Mouse (Mus musculus): Measurements from ENCODE around the gene Oxct1. TPM values are rescaled to one million over a fixed set of nuclear protein-coding genes. Genes with fewer than 3 reads are reported as not detected.
A peak's percentile ranks its signal among the peaks of the same experiment; 100 is the strongest.

Gene Oxct1
- polyA plus RNA-seq, 1 experiment from 2014 or later = 190 TPM

DNA sequence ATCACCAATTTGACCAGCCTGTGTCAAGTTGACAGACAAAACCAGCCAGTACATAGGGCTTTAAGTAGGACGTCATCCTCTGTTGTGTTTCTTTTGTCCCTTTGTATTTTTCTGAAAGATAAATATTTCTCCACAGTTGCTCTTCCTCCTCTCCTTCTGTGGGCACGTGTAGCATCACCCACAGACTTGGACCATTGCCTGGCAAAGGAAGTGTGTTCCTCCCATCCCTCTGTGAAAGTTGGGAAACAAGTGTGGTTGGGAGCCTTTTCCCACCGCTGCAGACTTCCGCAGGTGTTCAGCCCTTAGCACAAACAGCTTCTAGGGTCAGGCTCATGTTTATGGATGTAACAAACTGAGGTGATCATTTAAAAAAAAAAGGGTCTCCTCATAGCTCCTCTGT lies 61.3 kb downstream of the Oxct1 start:
- WGBS = 85% methylated on average over 4 of the region's 4 CpGs
- H3K9me3 ChIP-seq (ENCODE audit: control insufficient read depth, low read length) = no peaks in the 10 kb centered on the region
- ATAC-seq (ENCODE audit: low FRiP score) = no peak

DNA sequence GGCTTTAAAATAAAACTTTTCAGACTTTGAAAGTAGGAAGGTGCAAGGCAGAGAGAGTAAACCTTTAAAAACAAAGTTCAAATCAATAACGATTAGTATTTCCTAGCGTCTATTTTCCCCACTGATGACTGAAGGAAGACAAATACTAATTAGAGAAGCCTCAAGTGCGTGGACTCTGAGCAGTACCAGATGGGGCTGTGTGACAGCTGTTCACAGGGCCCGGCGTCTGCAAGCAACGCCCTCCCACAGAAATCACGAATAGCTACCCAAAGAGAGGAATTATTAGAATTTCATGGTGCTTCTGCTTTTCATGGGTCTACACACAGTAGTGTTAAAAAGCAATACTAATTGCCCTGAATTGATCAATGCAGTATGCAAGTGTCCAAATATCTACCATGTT lies 61.7 kb downstream of the Oxct1 start:
- no peak overlapping the region for H3K4me2 ChIP-seq
- no peaks in the 10 kb centered on the region for H3K9me3 ChIP-seq (ENCODE audit: control insufficient read depth, low read length)
- no peak overlapping the region for H3K9ac ChIP-seq (ENCODE audit: low read length)
- H3K4me3 ChIP-seq (ENCODE audit: low read depth, low read length) = no peak overlapping the region
- H3K36me3 ChIP-seq (ENCODE audit: control insufficient read depth, insufficient read depth, low read length) = no peaks in the 10 kb centered on the region
- H3K4me1 ChIP-seq (ENCODE audit: control insufficient read depth, insufficient read depth, low read length) = no peaks in the 10 kb centered on the region
- ATAC-seq (ENCODE audit: low FRiP score) = 0 out of 2 replicates have a peak, but pooled peaks have one; percentile 58
- 72% methylated on average over 7 of the region's 7 CpGs for WGBS
- no peaks in the 10 kb centered on the region for H3K27me3 ChIP-seq (ENCODE audit: control insufficient read depth, insufficient read depth, low read length)
- no peak for DNase-seq (ENCODE audit: low spot score, missing footprints)
- H3K27ac ChIP-seq (ENCODE audit: low read depth, low read length) = no peak overlapping the region

More for the DNA sequence above, 61.3 kb downstream of the Oxct1 start:
- H3K4me3 ChIP-seq (ENCODE audit: low read depth, low read length) = no peak overlapping the region
- no peak overlapping the region for H3K9ac ChIP-seq (ENCODE audit: low read length)
- H3K4me2 ChIP-seq = no peak overlapping the region
- H3K27me3 ChIP-seq (ENCODE audit: control insufficient read depth, insufficient read depth, low read length) = no peaks in the 10 kb centered on the region
- no peak overlapping the region for H3K27ac ChIP-seq (ENCODE audit: low read depth, low read length)
- DNase-seq (ENCODE audit: low spot score, missing footprints) = no peak
- no peaks in the 10 kb centered on the region for H3K4me1 ChIP-seq (ENCODE audit: control insufficient read depth, insufficient read depth, low read length)
- no peaks in the 10 kb centered on the region for H3K36me3 ChIP-seq (ENCODE audit: control insufficient read depth, insufficient read depth, low read length)

DNA sequence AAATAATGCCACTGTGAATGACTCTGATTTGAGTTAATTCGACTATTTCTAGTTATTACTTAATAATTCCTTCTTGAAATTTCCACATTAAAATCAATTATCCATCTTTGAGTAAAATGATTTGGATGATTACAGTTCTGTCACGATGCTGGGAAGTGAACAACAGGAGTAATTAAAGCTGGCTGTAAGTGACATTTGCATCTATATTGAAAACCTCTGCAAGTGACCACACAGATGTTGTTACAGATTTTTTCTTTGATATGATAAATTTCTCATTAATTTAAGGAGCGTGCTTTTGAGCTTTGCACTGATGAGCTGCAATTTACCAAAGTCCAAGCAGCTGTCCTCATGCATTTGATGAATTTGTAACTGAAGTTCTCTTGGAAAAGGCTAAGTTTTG lies 64.4 kb downstream of the Oxct1 start:
- H3K27me3 ChIP-seq (ENCODE audit: control insufficient read depth, insufficient read depth, low read length) = no peaks in the 10 kb centered on the region
- no peaks in the 10 kb centered on the region for H3K36me3 ChIP-seq (ENCODE audit: control insufficient read depth, insufficient read depth, low read length)
- WGBS = 78% methylated on average over 3 of the region's 3 CpGs
- no peak overlapping the region for H3K9ac ChIP-seq (ENCODE audit: low read length)
- no peak overlapping the region for H3K27ac ChIP-seq (ENCODE audit: low read depth, low read length)
- H3K4me2 ChIP-seq = no peak overlapping the region
- no peak for ATAC-seq (ENCODE audit: low FRiP score)
- H3K9me3 ChIP-seq (ENCODE audit: control insufficient read depth, low read length) = no peaks in the 10 kb centered on the region
- H3K4me1 ChIP-seq (ENCODE audit: control insufficient read depth, insufficient read depth, low read length) = no peaks in the 10 kb centered on the region
- DNase-seq (ENCODE audit: low spot score, missing footprints) = no peak
- no peak overlapping the region for H3K4me3 ChIP-seq (ENCODE audit: low read depth, low read length)

DNA sequence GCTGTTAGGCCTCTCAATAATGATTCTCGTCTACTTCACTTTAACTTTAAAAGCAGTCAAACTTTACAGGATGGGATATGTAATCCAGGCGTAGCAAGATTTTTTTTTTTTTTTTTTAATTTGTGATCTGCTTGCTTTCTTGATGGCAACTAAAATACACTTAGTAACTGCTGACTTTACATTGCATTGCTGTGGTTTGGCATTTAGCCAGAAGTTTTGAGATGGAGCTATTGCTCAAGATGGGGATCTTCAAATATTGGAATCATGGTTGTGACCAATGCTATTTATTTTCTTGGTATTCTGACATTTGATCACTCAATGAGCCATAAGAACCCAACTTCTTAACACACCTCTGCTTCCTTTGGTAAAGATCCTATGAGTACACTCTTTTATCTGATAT lies 66.4 kb downstream of the Oxct1 start:
- DNase-seq (ENCODE audit: low spot score, missing footprints) (no peak), ATAC-seq (ENCODE audit: low FRiP score) (no peak)
- WGBS = 93% methylated on average over 2 of the region's 2 CpGs

DNA sequence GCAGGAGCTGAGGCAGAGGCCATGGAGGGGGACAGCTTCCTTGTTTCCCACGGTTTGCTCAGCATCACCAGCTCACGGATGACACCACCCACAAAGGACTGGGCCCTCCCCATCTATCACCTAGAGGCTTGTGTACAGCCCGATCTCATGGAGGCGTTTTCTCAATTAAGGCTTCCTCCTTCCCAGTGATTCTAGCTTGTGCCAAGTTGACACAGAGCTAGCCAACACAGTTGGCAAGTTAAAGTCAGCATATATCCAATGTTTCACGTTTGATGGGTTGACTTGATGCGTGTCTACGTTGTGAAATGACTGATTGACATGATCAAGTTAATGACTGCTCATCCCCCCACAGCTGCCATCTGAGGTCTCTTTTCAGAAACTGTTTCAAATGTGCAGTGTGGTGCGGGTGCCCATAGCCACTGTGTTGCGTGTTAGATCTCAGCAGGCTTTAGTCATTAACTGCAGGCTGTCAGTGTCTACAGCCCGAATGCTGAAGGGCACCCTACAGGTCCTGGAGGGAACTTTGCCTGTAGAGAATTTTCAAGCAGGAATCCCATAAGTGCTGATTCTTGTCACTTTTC lies 74.2 kb downstream of the Oxct1 start:
- Histone ChIP-seq H3K4me3 (ENCODE audit: low read depth, low read length) (no peak overlapping the region), H3K36me3 (ENCODE audit: control insufficient read depth, insufficient read depth, low read length) (peaks cover 4% of the 10 kb centered on the region; the same call in 1 of the 2 replicates), H3K9me3 (ENCODE audit: control insufficient read depth, low read length) (no peaks in the 10 kb centered on the region), H3K9ac (ENCODE audit: low read length) (no peak overlapping the region), H3K4me1 (ENCODE audit: control insufficient read depth, insufficient read depth, low read length) (no peaks in the 10 kb centered on the region), H3K27ac (ENCODE audit: low read depth, low read length) (no peak overlapping the region), H3K27me3 (ENCODE audit: control insufficient read depth, insufficient read depth, low read length) (no peaks in the 10 kb centered on the region), H3K4me2 (no peak overlapping the region)
- DNase-seq (ENCODE audit: low spot score, missing footprints) = no peak
- ATAC-seq (ENCODE audit: low FRiP score) = no peak
- 91% methylated on average over 10 of the region's 10 CpGs for WGBS

More for the DNA sequence above, 66.4 kb downstream of the Oxct1 start:
- H3K4me1 ChIP-seq (ENCODE audit: control insufficient read depth, insufficient read depth, low read length) = no peaks in the 10 kb centered on the region
- H3K27me3 ChIP-seq (ENCODE audit: control insufficient read depth, insufficient read depth, low read length) = no peaks in the 10 kb centered on the region
- no peak overlapping the region for H3K4me3 ChIP-seq (ENCODE audit: low read depth, low read length)
- no peak overlapping the region for H3K9ac ChIP-seq (ENCODE audit: low read length)
- no peak overlapping the region for H3K27ac ChIP-seq (ENCODE audit: low read depth, low read length)
- H3K36me3 ChIP-seq (ENCODE audit: control insufficient read depth, insufficient read depth, low read length) = no peaks in the 10 kb centered on the region
- no peaks in the 10 kb centered on the region for H3K9me3 ChIP-seq (ENCODE audit: control insufficient read depth, low read length)
- no peak overlapping the region for H3K4me2 ChIP-seq

DNA sequence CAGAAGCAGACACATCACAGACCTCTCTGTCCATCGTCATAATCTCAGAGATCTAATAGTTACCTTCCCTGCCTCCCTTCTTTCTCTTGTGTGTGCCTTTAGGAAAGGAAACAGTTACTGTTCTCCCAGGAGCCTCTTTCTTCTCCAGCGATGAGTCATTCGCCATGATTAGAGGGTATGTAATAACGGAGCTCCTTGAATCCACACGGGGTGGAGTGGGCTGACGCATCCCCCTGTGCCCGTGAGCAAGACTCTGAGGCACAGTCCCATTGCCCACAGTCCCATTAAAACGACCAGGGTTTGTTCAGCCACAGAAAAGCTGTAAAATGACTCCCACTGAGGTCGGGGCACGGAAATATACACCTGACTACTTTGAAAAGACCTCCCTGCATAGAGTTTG lies 74.8 kb downstream of the Oxct1 start:
- H3K36me3 ChIP-seq (ENCODE audit: control insufficient read depth, insufficient read depth, low read length) = peaks cover 4% of the 10 kb centered on the region; the same call in 1 of the 2 replicates
- no peak for ATAC-seq (ENCODE audit: low FRiP score)

DNA sequence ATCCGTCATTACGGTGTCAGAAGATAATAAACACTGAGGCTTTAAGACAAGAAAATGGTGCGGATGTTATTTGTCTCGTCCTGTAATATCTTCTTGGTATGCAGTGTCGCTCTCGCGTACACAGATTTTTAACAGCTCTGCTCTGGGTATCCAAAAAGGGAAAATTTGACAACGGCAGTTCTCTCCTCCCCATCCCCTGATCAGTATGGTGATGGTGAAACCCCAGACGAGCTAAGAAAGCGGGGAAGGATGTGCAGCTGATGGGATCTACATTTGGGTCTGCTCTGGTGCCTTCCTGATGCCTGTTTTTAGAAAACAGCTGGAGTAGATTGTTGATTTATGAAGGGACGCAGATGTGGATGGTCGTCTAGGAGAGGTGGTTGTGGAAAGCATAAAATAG lies 78.1 kb downstream of the Oxct1 start:
- ATAC-seq (ENCODE audit: low FRiP score) = no peak
- no peaks in the 10 kb centered on the region for H3K4me1 ChIP-seq (ENCODE audit: control insufficient read depth, insufficient read depth, low read length)
- peaks cover 4% of the 10 kb centered on the region; the same call in 1 of the 2 replicates for H3K36me3 ChIP-seq (ENCODE audit: control insufficient read depth, insufficient read depth, low read length)
- no peak overlapping the region for H3K4me2 ChIP-seq
- no peak overlapping the region for H3K27ac ChIP-seq (ENCODE audit: low read depth, low read length)
- WGBS = 93% methylated on average over 12 of the region's 12 CpGs
- no peaks in the 10 kb centered on the region for H3K9me3 ChIP-seq (ENCODE audit: control insufficient read depth, low read length)
- H3K4me3 ChIP-seq (ENCODE audit: low read depth, low read length) = no peak overlapping the region
- no peak overlapping the region for H3K9ac ChIP-seq (ENCODE audit: low read length)
- no peak for DNase-seq (ENCODE audit: low spot score, missing footprints)
- H3K27me3 ChIP-seq (ENCODE audit: control insufficient read depth, insufficient read depth, low read length) = no peaks in the 10 kb centered on the region

More for the DNA sequence above, 74.8 kb downstream of the Oxct1 start:
- no peak for DNase-seq (ENCODE audit: low spot score, missing footprints)
- Histone ChIP-seq H3K4me2 (no peak overlapping the region), H3K27me3 (ENCODE audit: control insufficient read depth, insufficient read depth, low read length) (no peaks in the 10 kb centered on the region), H3K4me1 (ENCODE audit: control insufficient read depth, insufficient read depth, low read length) (no peaks in the 10 kb centered on the region), H3K9ac (ENCODE audit: low read length) (no peak overlapping the region), H3K4me3 (ENCODE audit: low read depth, low read length) (no peak overlapping the region), H3K27ac (ENCODE audit: low read depth, low read length) (no peak overlapping the region), H3K9me3 (ENCODE audit: control insufficient read depth, low read length) (no peaks in the 10 kb centered on the region)
- 88% methylated on average over 10 of the region's 10 CpGs for WGBS

DNA sequence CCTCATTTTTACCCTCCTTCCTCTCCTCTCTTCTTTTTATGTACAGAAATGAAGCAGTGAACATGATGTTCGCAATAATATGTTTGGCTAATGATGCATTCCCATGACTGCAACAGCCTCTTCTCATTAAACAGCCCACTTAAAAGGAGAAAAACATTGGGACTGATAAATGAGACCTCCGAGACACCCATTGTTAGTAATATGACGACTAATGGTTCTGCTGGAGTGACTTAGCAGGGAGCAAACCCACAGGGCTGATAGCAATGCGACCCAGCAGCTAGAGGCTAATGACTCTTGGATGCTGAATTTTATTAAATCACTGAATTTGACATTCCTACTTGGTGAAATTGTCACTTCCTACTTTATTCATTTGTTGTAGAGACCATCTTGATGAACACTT lies 79.3 kb downstream of the Oxct1 start:
- no peak for ATAC-seq (ENCODE audit: low FRiP score)
- Histone ChIP-seq H3K27me3 (ENCODE audit: control insufficient read depth, insufficient read depth, low read length) (no peaks in the 10 kb centered on the region), H3K27ac (ENCODE audit: low read depth, low read length) (no peak overlapping the region), H3K4me1 (ENCODE audit: control insufficient read depth, insufficient read depth, low read length) (no peaks in the 10 kb centered on the region), H3K9ac (ENCODE audit: low read length) (no peak overlapping the region), H3K4me3 (ENCODE audit: low read depth, low read length) (no peak overlapping the region), H3K4me2 (no peak overlapping the region), H3K9me3 (ENCODE audit: control insufficient read depth, low read length) (no peaks in the 10 kb centered on the region), H3K36me3 (ENCODE audit: control insufficient read depth, insufficient read depth, low read length) (peaks cover 4% of the 10 kb centered on the region; the same call in 1 of the 2 replicates)
- no peak for DNase-seq (ENCODE audit: low spot score, missing footprints)
- WGBS = 83% methylated on average over 4 of the region's 4 CpGs

DNA sequence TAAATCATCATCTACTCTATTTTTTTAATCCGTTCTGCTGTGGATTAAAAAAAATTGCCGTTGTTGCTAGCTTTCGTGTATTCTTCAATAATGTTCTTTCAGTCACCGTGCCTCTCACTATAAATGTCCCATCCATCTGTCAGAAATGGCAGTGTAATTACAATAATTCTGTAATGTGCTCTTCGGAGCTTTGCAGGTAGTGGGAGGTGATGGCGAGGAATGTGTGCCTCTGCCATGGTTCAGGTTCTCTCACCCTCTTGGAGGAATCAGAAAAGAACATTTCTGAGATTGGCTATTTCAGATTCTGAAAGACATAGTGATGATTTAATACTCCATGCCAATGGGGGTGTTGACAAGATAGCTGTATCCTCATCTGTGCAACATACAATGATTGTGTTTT lies 93.8 kb downstream of the Oxct1 start:
- H3K4me1 ChIP-seq (ENCODE audit: control insufficient read depth, insufficient read depth, low read length) = no peaks in the 10 kb centered on the region
- H3K27me3 ChIP-seq (ENCODE audit: control insufficient read depth, insufficient read depth, low read length) = no peaks in the 10 kb centered on the region
- H3K9me3 ChIP-seq (ENCODE audit: control insufficient read depth, low read length) = no peaks in the 10 kb centered on the region
- ATAC-seq (ENCODE audit: low FRiP score) = no peak
- 92% methylated on average over 6 of the region's 6 CpGs for WGBS
- no peak overlapping the region for H3K27ac ChIP-seq (ENCODE audit: low read depth, low read length)
- no peak overlapping the region for H3K4me2 ChIP-seq
- no peaks in the 10 kb centered on the region for H3K36me3 ChIP-seq (ENCODE audit: control insufficient read depth, insufficient read depth, low read length)
- no peak overlapping the region for H3K4me3 ChIP-seq (ENCODE audit: low read depth, low read length)
- H3K9ac ChIP-seq (ENCODE audit: low read length) = no peak overlapping the region
- DNase-seq (ENCODE audit: low spot score, missing footprints) = no peak
